Mouse (Mus musculus): ENCODE results near the gene Uchl5.

Uchl5 gene

GRCm38 (mm10) chr1:143788584-143789227, 11.6 kb downstream of the Uchl5 start:
- in situ Hi-C loops (cut with MboI; ENCODE audit: unreplicated experiment in 2 of 2): loop anchor here (25.0 kb wide), 1 partner anchor 974 kb away; no protein-coding TSS in a partner anchor

- in situ Hi-C loops (cut with MboI; ENCODE audit: unreplicated experiment in 2 of 2): loop anchor here in 1 of 2 experiments (5.0 kb wide), 2 partner anchors 439 to 574 kb away; no protein-coding TSS in a partner anchor
Measured at GRCm38 (mm10) chr1:143803537-143803936, 26.5 kb downstream of the Uchl5 start.

- in situ Hi-C loops (cut with MboI; ENCODE audit: unreplicated experiment in 2 of 2): loop anchor here in 1 of 2 experiments (5.0 kb wide), 4 partner anchors 193 to 568 kb away; partner anchors contain the start of gene Rgs2
Measured at GRCm38 (mm10) chr1:143809062-143809461, 32.0 kb downstream of the Uchl5 start.

GRCm38 (mm10) chr1:143813676-143814360, 36.7 kb downstream of the Uchl5 start:
- in situ Hi-C loops (cut with MboI; ENCODE audit: unreplicated experiment in 2 of 2): loop anchor here (5.0 kb wide), 3 partner anchors 103 to 373 kb away; partner anchors contain the start of gene Rgs2 (in 1 of the 2)

- in situ Hi-C loops (cut with MboI; ENCODE audit: unreplicated experiment in 2 of 2): no loop called here
Measured at GRCm38 (mm10) chr1:143820096-143820877, 43.2 kb downstream of the Uchl5 start.

- in situ Hi-C loops (cut with MboI; ENCODE audit: unreplicated experiment in 2 of 2): no loop called here
Measured at GRCm38 (mm10) chr1:143822677-143823076, 45.6 kb downstream of the Uchl5 start.

GRCm38 (mm10) chr1:143830713-143831112, 53.6 kb downstream of the Uchl5 start:
- in situ Hi-C loops (cut with MboI; ENCODE audit: unreplicated experiment in 2 of 2): loop anchor here in 1 of 2 experiments (10.0 kb wide), 1 partner anchor 54 kb away; no protein-coding TSS in a partner anchor

- in situ Hi-C loops (cut with MboI; ENCODE audit: unreplicated experiment in 2 of 2): loop anchor here in 1 of 2 experiments (10.0 kb wide), 1 partner anchor 48 kb away; no protein-coding TSS in a partner anchor
Measured at GRCm38 (mm10) chr1:143836363-143837182, 59.5 kb downstream of the Uchl5 start.

- in situ Hi-C loops (cut with MboI; ENCODE audit: unreplicated experiment in 2 of 2): loop anchor here in 1 of 2 experiments (10.0 kb wide), 1 partner anchor 47 kb away; no protein-coding TSS in a partner anchor
Measured at GRCm38 (mm10) chr1:143837681-143838080, 60.6 kb downstream of the Uchl5 start.

GRCm38 (mm10) chr1:143838896-143839410, 61.9 kb downstream of the Uchl5 start:
- in situ Hi-C loops (cut with MboI; ENCODE audit: unreplicated experiment in 2 of 2): loop anchor here in 1 of 2 experiments (10.0 kb wide), 1 partner anchor 46 kb away; no protein-coding TSS in a partner anchor

GRCm38 (mm10) chr1:143852329-143852728, 75.3 kb downstream of the Uchl5 start:
- in situ Hi-C loops (cut with MboI; ENCODE audit: unreplicated experiment in 2 of 2): no loop called here

- in situ Hi-C loops (cut with MboI; ENCODE audit: unreplicated experiment in 2 of 2): no loop called here
Measured at GRCm38 (mm10) chr1:143852779-143853358, 75.8 kb downstream of the Uchl5 start.

- in situ Hi-C loops (cut with MboI; ENCODE audit: unreplicated experiment in 2 of 2): no loop called here
Measured at GRCm38 (mm10) chr1:143853691-143854115, 76.6 kb downstream of the Uchl5 start.

GRCm38 (mm10) chr1:143855706-143856105, 78.6 kb downstream of the Uchl5 start:
- in situ Hi-C loops (cut with MboI; ENCODE audit: unreplicated experiment in 2 of 2): no loop called here

Data from v-Abl transformed pro-B cells (cell line).